Mouse (Mus musculus): ENCODE measurements around the gene Pip5k1b.

Gene Pip5k1b

GRCm38 (mm10) chr19:24514661-24515642 lies 40.7 kb downstream of the Pip5k1b start:
- DNase-seq: no peak

GRCm38 (mm10) chr19:24513105-24513843 lies 42.4 kb downstream of the Pip5k1b start:
- no peak for DNase-seq

- DNase-seq: no peak
Observed at GRCm38 (mm10) chr19:24511939-24512338, 43.7 kb downstream of the Pip5k1b start.

- DNase-seq: no peak
Observed at GRCm38 (mm10) chr19:24509391-24509790, 46.3 kb downstream of the Pip5k1b start.

GRCm38 (mm10) chr19:24508087-24508767 lies 47.4 kb downstream of the Pip5k1b start:
- no peak for DNase-seq

- DNase-seq: no peak
Observed at GRCm38 (mm10) chr19:24502736-24503421, 52.8 kb downstream of the Pip5k1b start.

GRCm38 (mm10) chr19:24501525-24501924 lies 54.1 kb downstream of the Pip5k1b start:
- DNase-seq: no peak

- no peak for DNase-seq
Observed at GRCm38 (mm10) chr19:24500431-24500830, 55.2 kb downstream of the Pip5k1b start.

GRCm38 (mm10) chr19:24499291-24499690 lies 56.4 kb downstream of the Pip5k1b start:
- peak; percentile 34 for DNase-seq

- no peak for DNase-seq
Observed at GRCm38 (mm10) chr19:24493887-24494286, 61.8 kb downstream of the Pip5k1b start.

GRCm38 (mm10) chr19:24491824-24492223 lies 63.8 kb downstream of the Pip5k1b start:
- DNase-seq: no peak

GRCm38 (mm10) chr19:24490275-24490674 lies 65.4 kb downstream of the Pip5k1b start:
- no peak for DNase-seq

- DNase-seq: no peak
Observed at GRCm38 (mm10) chr19:24486433-24487296, 69.0 kb downstream of the Pip5k1b start.

- no peak for DNase-seq
Observed at GRCm38 (mm10) chr19:24484612-24485194, 71.0 kb downstream of the Pip5k1b start.

GRCm38 (mm10) chr19:24480916-24481315 lies 74.8 kb downstream of the Pip5k1b start:
- no peak for DNase-seq

GRCm38 (mm10) chr19:24476929-24477882 lies 78.5 kb downstream of the Pip5k1b start, which contains the start of gene Fam122a:
TSS of gene Fam122a (minus strand) at chr19:24477356.
- DNase-seq: peak; percentile 95

- DNase-seq: peak; percentile 43
Observed at GRCm38 (mm10) chr19:24476461-24476860, 79.2 kb downstream of the Pip5k1b start.

GRCm38 (mm10) chr19:24475281-24475680 lies 80.4 kb downstream of the Pip5k1b start:
- DNase-seq: no peak

GRCm38 (mm10) chr19:24472512-24472911 lies 83.2 kb downstream of the Pip5k1b start:
- no peak for DNase-seq

GRCm38 (mm10) chr19:24471538-24471937 lies 84.1 kb downstream of the Pip5k1b start:
- no peak for DNase-seq
